In the genomic region with DNA sequence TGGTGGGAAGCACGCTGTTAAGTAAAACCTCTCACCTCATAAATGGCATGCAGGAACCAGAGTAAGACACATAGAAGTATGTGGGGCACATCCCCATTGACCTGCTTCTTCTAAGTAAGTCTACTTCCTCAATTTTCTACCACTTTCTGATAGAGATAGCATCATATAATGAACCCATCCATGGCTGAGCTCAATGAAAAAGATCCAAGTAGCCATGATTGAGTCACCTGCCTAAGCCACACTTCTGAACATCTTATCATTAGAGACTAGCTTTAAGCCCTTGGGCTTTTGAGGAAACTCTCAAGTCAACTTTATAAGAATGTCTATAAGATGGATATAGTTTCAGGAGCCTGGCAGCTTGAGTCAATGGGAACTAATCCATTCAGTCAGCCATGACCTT, we compare ENCODE assay signal across 22 mouse cellular contexts.
"Had no signal": no experiment of that assay in that cellular context is flagged by ENCODE, and none has a peak within 500 bp of the region (broad histone marks: within the 10 kb centered on the region; RNA-seq: fewer than 3 reads in every experiment).

No protein-coding gene starts in this region.

- H3K27ac ChIP-seq: liver, embryonic 15.5 days; lung, embryonic 15.5 days; macrophage; midbrain, embryonic 10.5 days; midbrain, embryonic 12.5 days; neural tube, embryonic 13.5 days; neural tube, embryonic 15.5 days; stomach, embryonic 15.5 days; stomach, postnatal 0 days had no signal

- H3K9me3 ChIP-seq: liver, embryonic 15.5 days; lung, embryonic 15.5 days; midbrain, embryonic 10.5 days; midbrain, embryonic 12.5 days; neural tube, embryonic 13.5 days; neural tube, embryonic 15.5 days; stomach, embryonic 15.5 days had no signal

- H3K4me3 ChIP-seq: liver, embryonic 15.5 days; lung, embryonic 15.5 days; midbrain, embryonic 10.5 days; midbrain, embryonic 12.5 days; myocyte; neural tube, embryonic 13.5 days; neural tube, embryonic 15.5 days; stomach, embryonic 15.5 days had no signal

- ATAC-seq: liver, postnatal 0 days; midbrain, embryonic 16.5 days had no signal

- DNase-seq: liver, postnatal 0 days; lung, adult 2 months; lung, postnatal 10 days; midbrain, embryonic 14.5 days; retina, postnatal 1 day; right cerebral cortex, adult 18-20 months; right cerebral cortex, postnatal 25 days; right cerebral cortex, postnatal 4 days; thymus, adult 18-20 months; thymus, postnatal 14 days; thymus, postnatal 36 days had no signal

- H3K36me3 ChIP-seq: liver, embryonic 15.5 days; lung, embryonic 15.5 days; midbrain, embryonic 10.5 days; midbrain, embryonic 12.5 days; neural tube, embryonic 13.5 days; neural tube, embryonic 15.5 days; stomach, embryonic 15.5 days had no signal

- H3K27me3 ChIP-seq: liver, embryonic 15.5 days; lung, embryonic 15.5 days; midbrain, embryonic 12.5 days; neural tube, embryonic 13.5 days; neural tube, embryonic 15.5 days; stomach, embryonic 15.5 days had no signal

- H3K4me1 ChIP-seq: midbrain, embryonic 12.5 days; neural tube, embryonic 15.5 days; stomach, embryonic 15.5 days had no signal
